Mouse (Mus musculus): ENCODE results near the gene Psma6.

Gene Psma6

DNA sequence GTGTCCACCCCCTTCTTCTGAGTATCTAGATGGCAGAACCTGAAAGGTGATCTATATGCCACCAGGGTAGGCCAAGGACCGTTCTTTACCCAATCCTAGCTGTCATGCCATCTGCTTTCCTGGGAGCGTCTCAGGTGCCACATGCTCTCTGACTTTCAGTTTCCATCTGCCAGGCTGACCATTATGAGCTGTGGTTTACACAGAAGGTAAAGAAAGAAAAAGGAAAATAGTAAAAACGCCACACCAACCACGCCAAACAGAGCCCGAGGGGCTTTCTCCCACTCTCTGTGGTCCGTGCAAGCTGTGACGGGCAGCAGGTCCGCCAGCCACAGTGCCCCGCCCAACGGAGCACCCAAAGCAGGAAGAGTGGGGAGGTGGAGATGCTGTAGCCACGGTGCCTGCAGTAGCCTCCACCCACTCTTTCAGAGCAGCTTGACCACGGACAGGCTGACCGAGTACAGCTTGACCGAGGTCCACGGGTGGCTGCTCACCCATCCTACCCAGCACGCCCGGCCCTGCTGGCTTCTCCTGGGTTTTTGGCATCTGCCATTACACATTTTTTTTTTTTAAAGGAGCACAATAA, 81.5 kb downstream of the Psma6 start:
- peak; percentile 48 to 68 for DNase-seq

DNA sequence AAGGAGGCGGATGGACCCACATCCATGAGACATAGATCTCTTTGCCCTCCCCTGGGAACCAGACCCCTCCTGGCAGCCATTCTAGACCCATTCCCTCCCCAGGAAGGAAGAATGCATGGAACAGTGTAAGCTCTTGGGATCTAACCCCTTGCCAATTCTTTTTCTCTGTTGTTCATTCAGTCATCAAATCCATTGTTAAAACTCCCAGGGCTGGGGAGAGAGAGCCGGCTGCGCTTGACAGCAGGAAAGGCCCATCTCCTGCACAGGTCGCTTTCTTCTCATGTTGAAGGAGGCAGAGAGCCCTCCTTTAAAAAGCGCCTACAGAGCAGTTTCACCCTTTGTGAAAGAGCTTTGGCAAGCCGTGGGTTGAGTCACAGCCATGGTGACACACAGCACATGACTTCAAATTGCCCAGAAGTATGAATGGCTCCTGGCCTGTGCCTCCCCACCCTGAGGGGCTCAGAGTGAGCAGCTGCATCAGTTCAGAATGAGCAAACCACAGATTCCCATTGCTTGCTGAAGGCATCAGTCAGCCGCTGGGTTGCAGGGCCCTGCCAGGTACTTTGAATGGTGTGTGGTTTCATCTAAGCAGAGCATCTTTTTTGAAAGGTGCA, 82.2 kb downstream of the Psma6 start:
- peak; percentile 81 to 91 for DNase-seq

DNA sequence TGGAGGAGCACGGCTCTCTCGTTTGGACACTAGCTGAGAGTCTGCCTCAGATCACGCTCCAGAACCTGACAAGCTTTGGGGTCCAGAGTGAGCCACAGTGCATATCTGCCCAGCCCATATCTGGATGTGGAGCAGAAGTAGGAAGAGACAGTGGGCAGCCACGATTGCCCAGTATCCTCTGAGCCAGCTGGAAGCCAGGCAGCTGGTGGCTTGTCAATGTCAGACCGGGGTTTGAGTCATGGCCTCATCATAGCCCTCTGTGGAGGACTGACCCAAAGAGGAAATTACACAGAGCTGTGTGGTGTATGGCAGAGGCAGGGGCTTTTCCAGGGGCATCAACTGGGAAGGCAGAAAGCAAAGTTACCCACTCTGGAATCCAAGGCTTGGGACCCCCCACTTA, 82.8 kb downstream of the Psma6 start:
- DNase-seq = no peak

DNA sequence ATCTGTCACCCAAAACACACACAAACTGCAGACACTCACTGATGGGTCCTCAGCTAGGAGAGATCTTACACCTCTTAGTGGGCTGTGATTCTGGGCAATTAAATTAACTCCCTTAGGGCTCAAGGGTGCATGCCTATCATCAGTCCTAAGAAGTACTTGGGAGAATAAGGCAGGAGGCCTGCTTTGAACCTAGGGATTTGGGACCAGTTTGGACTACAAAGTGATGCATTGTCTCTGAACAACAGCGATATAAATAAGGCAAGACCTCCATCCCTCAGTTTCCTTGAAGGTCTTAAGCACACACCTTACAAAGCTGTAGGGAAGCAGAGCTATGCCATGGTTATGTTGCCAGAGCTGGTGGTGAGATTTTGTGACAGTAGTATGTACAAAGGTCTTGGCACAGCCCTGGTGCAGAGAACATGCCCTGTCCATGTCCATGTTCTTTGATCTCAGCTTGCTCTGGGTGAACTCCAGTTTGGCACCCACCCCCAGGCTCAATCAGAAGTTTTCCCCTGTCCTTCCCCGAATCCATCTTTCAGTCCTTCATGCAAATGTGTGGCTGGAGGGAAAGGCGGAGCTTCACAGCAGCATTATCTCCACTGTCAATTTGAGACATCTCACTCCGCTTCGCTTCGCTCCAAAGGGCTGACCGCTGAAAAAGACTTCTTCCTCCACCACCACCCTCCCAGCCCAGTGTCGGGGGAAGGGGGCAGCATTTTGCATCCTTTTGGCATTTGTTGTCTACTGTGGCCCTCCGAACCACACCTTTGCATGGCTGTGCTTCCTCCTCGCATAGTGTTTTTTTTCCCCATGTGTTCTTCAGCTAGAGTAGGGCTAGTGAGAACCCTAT, 83.5 kb downstream of the Psma6 start:
- DNase-seq = peak in 1 of 2 experiments; percentile 40
